Mouse (Mus musculus) cortical plate, adult 2 months (tissue): ENCODE measurements at regions not wholly inside any gene's neighbourhood (a gene's known extent, or its start where the extent isn't known, plus 50 kb on each side); places are given as distances from the start of the nearest gene placed in this dataset.

Source experiments
- H3K27ac ChIP-seq: fragments of 200-500 bp; 2 replicates; pipeline ENCODE4 v1.5.1; 2012; ENCODE audit warnings: low read length, control low read depth, inconsistent platforms; ENCODE audit not compliant: insufficient read depth
- H3K4me1 ChIP-seq: fragments of 200-500 bp; 2 replicates; pipeline ENCODE4 v1.6.1; 2011; ENCODE audit warnings: low read length; ENCODE audit not compliant: control insufficient read depth, insufficient read depth
- H3K4me3 ChIP-seq: fragments of 200-500 bp; 2 replicates; pipeline ENCODE4 v1.5.1; 2011; ENCODE audit warnings: mild to moderate bottlenecking, low read length, control low read depth; ENCODE audit not compliant: insufficient read depth
- CTCF ChIP-seq: fragments of 200-500 bp; IDR thresholded peaks from 2 replicates; pipeline ENCODE4 v1.5.1; 2011; ENCODE audit warnings: mild to moderate bottlenecking, control low read depth, low read length; ENCODE audit not compliant: insufficient read depth; ENCODE audit errors: extremely low read depth
- POLR2A ChIP-seq: fragments of 200-500 bp; IDR thresholded peaks from 2 replicates; pipeline ENCODE4 v1.6.1; 2011; ENCODE audit warnings: mild to moderate bottlenecking, low read length, control low read depth; ENCODE audit not compliant: insufficient read depth; ENCODE audit errors: extremely low read depth

GRCm38 (mm10) chr10:8945195-8945751, 59.4 kb upstream of the Sash1 start:
- TF ChIP-seq POLR2A (no peak), CTCF (no peak)
- Histone ChIP-seq H3K4me1 (no peaks in the 10 kb centered on the region), H3K27ac (no peak overlapping the region)

GRCm38 (mm10) chr10:8944586-8944985, 58.7 kb upstream of the Sash1 start:
- Histone ChIP-seq H3K4me1 (no peaks in the 10 kb centered on the region), H3K4me3 (no peak overlapping the region), H3K27ac (no peak overlapping the region)
- TF ChIP-seq CTCF (no peak), POLR2A (no peak)

More at GRCm38 (mm10) chr10:8945195-8945751, 59.4 kb upstream of the Sash1 start:
- H3K4me3 ChIP-seq: no peak overlapping the region

DNA sequence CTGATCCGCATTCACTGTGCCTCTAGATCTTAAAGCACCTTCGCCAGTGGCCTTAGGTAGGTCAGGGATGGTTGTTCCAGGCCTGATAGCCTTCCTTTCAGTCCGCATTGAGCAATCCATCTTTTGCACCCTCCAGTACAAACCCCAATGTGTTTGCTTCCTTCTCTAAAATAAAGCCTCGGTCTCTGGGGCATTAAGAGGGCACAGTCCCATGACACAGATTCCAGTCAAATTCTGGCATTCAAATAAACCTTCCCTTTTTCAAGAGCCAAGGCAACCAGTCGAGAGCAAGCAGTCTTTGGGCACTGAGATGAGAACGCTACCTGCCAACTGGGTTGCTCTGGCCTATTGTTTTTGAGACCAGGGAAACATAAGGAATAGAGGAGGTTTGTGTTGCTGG, 57.8 kb upstream of the Sash1 start:
- H3K27ac ChIP-seq: peak overlapping the region; percentile 60; the same call in 1 of the 2 replicates

GRCm38 (mm10) chr10:8942967-8943471, 57.1 kb upstream of the Sash1 start:
- no peak for TF ChIP-seq CTCF
- no peak for TF ChIP-seq POLR2A

More for the DNA sequence above, 57.8 kb upstream of the Sash1 start:
- no peak overlapping the region for H3K4me3 ChIP-seq
- no peaks in the 10 kb centered on the region for H3K4me1 ChIP-seq
- TF ChIP-seq CTCF (no peak), POLR2A (no peak)

DNA sequence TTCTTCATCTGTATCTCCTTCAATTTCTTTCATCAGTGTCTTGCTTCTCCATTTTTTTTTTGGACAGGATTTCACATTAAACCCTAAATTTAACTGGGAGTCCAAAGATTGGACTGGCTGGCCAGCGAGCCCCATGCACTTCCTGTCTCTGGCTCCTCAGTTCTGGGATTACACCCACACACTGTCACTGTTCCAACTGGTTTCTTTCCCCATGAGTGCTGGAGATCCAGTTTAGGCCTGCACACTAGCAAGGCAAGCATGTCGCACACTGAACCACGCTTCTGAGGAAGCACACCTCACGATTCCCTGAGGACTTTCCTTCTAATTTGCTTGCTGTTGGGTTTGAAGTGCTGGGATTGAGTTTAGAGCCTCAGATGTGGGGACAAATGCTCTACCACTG, 50.5 kb upstream of the Sash1 start:
- H3K4me3 ChIP-seq: no peak overlapping the region
- no peak overlapping the region for H3K27ac ChIP-seq
- TF ChIP-seq CTCF (no peak), POLR2A (no peak)
- no peaks in the 10 kb centered on the region for H3K4me1 ChIP-seq

More at GRCm38 (mm10) chr10:8942967-8943471, 57.1 kb upstream of the Sash1 start:
- Histone ChIP-seq H3K4me1 (no peaks in the 10 kb centered on the region), H3K27ac (peak overlapping the region; percentile 60; the same call in 1 of the 2 replicates), H3K4me3 (no peak overlapping the region)
